Mouse (Mus musculus) B cell, adult 2 months (primary cell): Measurements from ENCODE around the gene Gm17067.
"Not testable (repeated sequence)": the region's sequence is repeated elsewhere in the genome, so short reads cannot be mapped to it uniquely, and the experiment has no call there.

Experiments used
- DNase-seq, 2 experiments: peaks; one replicate each; pipeline ENCODE4 v3.0.0; 2022

Gm17067 gene

GRCm38 (mm10) chr7:42726917-42727316 is at the start of gene Gm17067:
TSS of gene Gm17067 (minus strand) at chr7:42727017.
- not testable (repeated sequence) for DNase-seq

GRCm38 (mm10) chr7:42749836-42750235 is 23.0 kb upstream of the Gm17067 start:
- DNase-seq: no peak

- no peak for DNase-seq
Measured at GRCm38 (mm10) chr7:42738536-42739210, 11.9 kb upstream of the Gm17067 start.

- DNase-seq: not testable (repeated sequence)
Measured at GRCm38 (mm10) chr7:42693251-42693650, 33.6 kb downstream of the Gm17067 start.

- peak; percentile 49 to 55 for DNase-seq
Measured at GRCm38 (mm10) chr7:42692362-42693158, 34.3 kb downstream of the Gm17067 start, which contains the start of gene Zfp975. TSS of gene Zfp975 (minus strand) at chr7:42692742.

- not testable (repeated sequence) for DNase-seq
Measured at GRCm38 (mm10) chr7:42680081-42680480, 46.7 kb downstream of the Gm17067 start.

- DNase-seq: not testable (repeated sequence)
Measured at GRCm38 (mm10) chr7:42679646-42680045, 47.2 kb downstream of the Gm17067 start.

GRCm38 (mm10) chr7:42660140-42660539 is 66.7 kb downstream of the Gm17067 start:
- DNase-seq: peak; percentile 24 to 27
